Comparison of ENCODE assay signal across 25 mouse cellular contexts in genomic region chr16:87725241-87725640, GRCm38 (mm10). TPM values are rescaled to one million over a fixed set of nuclear protein-coding genes. Genes with fewer than 3 reads are reported as not detected.
DNase-seq lines count a peak whose midpoint lies in the region; ATAC-seq and TF ChIP-seq lines count a peak whose summit lies in the region.
"Had no signal": no experiment of that assay in that cellular context is flagged by ENCODE, and none has a peak within 500 bp of the region (broad histone marks: within the 10 kb centered on the region; RNA-seq: fewer than 3 reads in every experiment).

No protein-coding gene starts in this region.

- no peak overlapping the region for H3K4me3 ChIP-seq in heart, postnatal 0 days (ENCODE audit: low read depth, low read length)
- no peak overlapping the region for H3K4me3 ChIP-seq in midbrain, embryonic 12.5 days
- no peak overlapping the region for H3K4me3 ChIP-seq in midbrain, postnatal 0 days (ENCODE audit: low read depth, low read length)
- H3K4me3 ChIP-seq in stomach, embryonic 16.5 days (replicated peaks; ENCODE audit: low read length): no peak overlapping the region
- H3K4me3 ChIP-seq in limb, embryonic 10.5 days: no peak overlapping the region
- H3K4me3 ChIP-seq: embryonic facial prominence, embryonic 10.5 days; embryonic facial prominence, embryonic 15.5 days; forebrain, embryonic 13.5 days; heart, embryonic 10.5 days; heart, embryonic 15.5 days; limb, embryonic 15.5 days; lung, embryonic 15.5 days; stomach, embryonic 15.5 days had no signal

- H3K4me1 ChIP-seq in heart, postnatal 0 days (ENCODE audit: control insufficient read depth, insufficient read depth): peaks cover 17% of the 10 kb centered on the region
- no peaks in the 10 kb centered on the region for H3K4me1 ChIP-seq in midbrain, embryonic 12.5 days
- no peaks in the 10 kb centered on the region for H3K4me1 ChIP-seq in midbrain, postnatal 0 days (ENCODE audit: insufficient read depth, low read length)
- 0 out of 2 replicates have a peak, but pooled peaks cover 3% of the 10 kb centered on the region for H3K4me1 ChIP-seq in stomach, embryonic 16.5 days (ENCODE audit: control insufficient read depth, insufficient read depth, low read length)
- H3K4me1 ChIP-seq in limb, embryonic 10.5 days: no peaks in the 10 kb centered on the region
- H3K4me1 ChIP-seq: embryonic facial prominence, embryonic 10.5 days; limb, embryonic 15.5 days; stomach, embryonic 15.5 days had no signal

- intact Hi-C loops in heart, postnatal 14 days (cut with DNase I): no loop called here

- no peak for TF ChIP-seq CTCF in heart, postnatal 0 days (IDR thresholded peaks at IDR 0.05; ENCODE audit: low read depth)
- no peak for TF ChIP-seq CTCF in midbrain, postnatal 0 days (IDR thresholded peaks at IDR 0.05)

- WGBS in heart, postnatal 0 days: 77% methylated on average over 5 of the region's 5 CpGs
- WGBS in midbrain, embryonic 12.5 days: 91% methylated on average over 5 of the region's 5 CpGs
- 93% methylated on average over 5 of the region's 5 CpGs for WGBS in midbrain, postnatal 0 days
- WGBS in stomach, embryonic 16.5 days: 72% methylated on average over 5 of the region's 5 CpGs
- WGBS in limb, embryonic 10.5 days: 94% methylated on average over 5 of the region's 5 CpGs

- no peak overlapping the region for H3K4me2 ChIP-seq in heart, postnatal 0 days (ENCODE audit: low read depth, low read length)
- no peak overlapping the region for H3K4me2 ChIP-seq in midbrain, embryonic 12.5 days (replicated peaks)
- H3K4me2 ChIP-seq in midbrain, postnatal 0 days (ENCODE audit: low read depth, low read length, poor library complexity, severe bottlenecking): no peak overlapping the region
- H3K4me2 ChIP-seq in stomach, embryonic 16.5 days (ENCODE audit: low read depth, low read length): no peak overlapping the region
- H3K4me2 ChIP-seq: embryonic facial prominence, embryonic 15.5 days; forebrain, embryonic 13.5 days; heart, embryonic 15.5 days; limb, embryonic 15.5 days had no signal

- peak overlapping the region; percentile 78; the same call in 1 of the 2 replicates for H3K27ac ChIP-seq in heart, postnatal 0 days (ENCODE audit: low read depth)
- no peak overlapping the region for H3K27ac ChIP-seq in midbrain, embryonic 12.5 days (replicated peaks)
- H3K27ac ChIP-seq in midbrain, postnatal 0 days (ENCODE audit: low read depth, low read length): no peak overlapping the region
- peak overlapping the region; percentile 8; the same call in 1 of the 2 replicates for H3K27ac ChIP-seq in stomach, embryonic 16.5 days (ENCODE audit: low read length)
- H3K27ac ChIP-seq in limb, embryonic 10.5 days: no peak overlapping the region
- H3K27ac ChIP-seq: embryonic facial prominence, embryonic 10.5 days; embryonic facial prominence, embryonic 15.5 days; forebrain, embryonic 13.5 days; heart, embryonic 10.5 days; limb, embryonic 15.5 days; liver, embryonic 14.5 days had no signal

- H3K27me3 ChIP-seq in heart, postnatal 0 days (ENCODE audit: control insufficient read depth, insufficient read depth, low read length): no peaks in the 10 kb centered on the region
- no peaks in the 10 kb centered on the region for H3K27me3 ChIP-seq in midbrain, embryonic 12.5 days
- H3K27me3 ChIP-seq in midbrain, postnatal 0 days (ENCODE audit: insufficient read depth, low read length): no peaks in the 10 kb centered on the region
- no peaks in the 10 kb centered on the region for H3K27me3 ChIP-seq in stomach, embryonic 16.5 days (ENCODE audit: control insufficient read depth, insufficient read depth, low read length)
- no peaks in the 10 kb centered on the region for H3K27me3 ChIP-seq in limb, embryonic 10.5 days (ENCODE audit: low read depth, poor library complexity, severe bottlenecking)
- H3K27me3 ChIP-seq: embryonic facial prominence, embryonic 15.5 days; forebrain, embryonic 13.5 days; heart, embryonic 15.5 days; limb, embryonic 15.5 days; lung, embryonic 15.5 days; megakaryocyte, embryonic 14.5 days; stomach, embryonic 15.5 days had no signal

- DNase-seq in heart, postnatal 0 days (ENCODE audit: low spot score): no peak
- DNase-seq in heart, postnatal 14 days: no peak
- no peak for DNase-seq in midbrain, postnatal 0 days (ENCODE audit: low spot score)
- peak; percentile 39 to 60 for DNase-seq in thymus, postnatal 36 days
- DNase-seq in limb, embryonic 10.5 days (ENCODE audit: low spot score): no peak
- DNase-seq in cerebellum, postnatal 4 days (ENCODE audit: low spot score in 2 of 2): no peak
- DNase-seq: cerebellum, adult 18-20 months; gastrocnemius, postnatal 14 days; left cerebral cortex, postnatal 4 days; lung, postnatal 36 days; midbrain, embryonic 14.5 days; right cerebral cortex, postnatal 25 days had no signal

- H3K36me3 ChIP-seq in heart, postnatal 0 days (replicated peaks; ENCODE audit: control insufficient read depth, insufficient read depth, low read length): peaks cover 66% of the 10 kb centered on the region
- H3K36me3 ChIP-seq in midbrain, embryonic 12.5 days: peaks cover 64% of the 10 kb centered on the region
- peaks cover 40% of the 10 kb centered on the region for H3K36me3 ChIP-seq in midbrain, postnatal 0 days (ENCODE audit: insufficient read depth, low read length)
- peaks cover 9% of the 10 kb centered on the region for H3K36me3 ChIP-seq in stomach, embryonic 16.5 days (ENCODE audit: control insufficient read depth, insufficient read depth, low read length)
- H3K36me3 ChIP-seq in limb, embryonic 10.5 days: peaks cover 85% of the 10 kb centered on the region

- no peak overlapping the region for H3K9ac ChIP-seq in heart, postnatal 0 days (replicated peaks; ENCODE audit: low read depth, low read length)
- H3K9ac ChIP-seq in midbrain, embryonic 12.5 days (replicated peaks): no peak overlapping the region
- H3K9ac ChIP-seq in midbrain, postnatal 0 days (replicated peaks; ENCODE audit: low read length, poor library complexity, severe bottlenecking): no peak overlapping the region
- no peak overlapping the region for H3K9ac ChIP-seq in stomach, embryonic 16.5 days (ENCODE audit: low read length)
- H3K9ac ChIP-seq: embryonic facial prominence, embryonic 15.5 days; forebrain, embryonic 13.5 days; heart, embryonic 15.5 days; limb, embryonic 15.5 days; liver, embryonic 14.5 days; lung, embryonic 15.5 days; stomach, embryonic 15.5 days had no signal

- H3K9me3 ChIP-seq in heart, postnatal 0 days (replicated peaks; ENCODE audit: control insufficient read depth, low read length): no peaks in the 10 kb centered on the region
- no peaks in the 10 kb centered on the region for H3K9me3 ChIP-seq in midbrain, embryonic 12.5 days
- no peaks in the 10 kb centered on the region for H3K9me3 ChIP-seq in midbrain, postnatal 0 days (ENCODE audit: low read length)
- H3K9me3 ChIP-seq in stomach, embryonic 16.5 days (replicated peaks; ENCODE audit: control insufficient read depth, low read length): no peaks in the 10 kb centered on the region
- H3K9me3 ChIP-seq in limb, embryonic 10.5 days (replicated peaks): no peaks in the 10 kb centered on the region
- H3K9me3 ChIP-seq: embryonic facial prominence, embryonic 10.5 days; embryonic facial prominence, embryonic 15.5 days; forebrain, embryonic 13.5 days; heart, embryonic 10.5 days; heart, embryonic 15.5 days; limb, embryonic 15.5 days; lung, embryonic 15.5 days; megakaryocyte, embryonic 14.5 days; stomach, embryonic 15.5 days had no signal

- no peak for ATAC-seq in heart, postnatal 0 days (ENCODE audit: insufficient read depth, low read depth)
- ATAC-seq in midbrain, embryonic 12.5 days (ENCODE audit: low FRiP score, low read depth): 0 out of 2 replicates have a peak, but pooled peaks have one; percentile 29
- no peak for ATAC-seq in midbrain, postnatal 0 days (ENCODE audit: low FRiP score)
- ATAC-seq in stomach, embryonic 16.5 days (ENCODE audit: insufficient read depth, low FRiP score): no peak
- ATAC-seq: hindbrain, embryonic 16.5 days had no signal

- TF ChIP-seq EP300 in heart, postnatal 0 days (IDR thresholded peaks at IDR 0.05; ENCODE audit: low read depth): no peak

RNA-seq across cellular contexts. Expression of gene Bach1, which starts 26.5 kb away (rescaled TPM):
- total RNA-seq in heart, postnatal 0 days (2014; rRNA removed; ENCODE audit: low replicate concordance): 19.2 and 27.0 TPM in 2 replicates
- polyA plus RNA-seq in heart, postnatal 0 days (2015; fragmentation: Nextera tagmentation; extraction: Ambion mirVana): 5.1 and 5.4 TPM in 2 replicates
- 10 to 100 TPM; 32.5 to 34.0 TPM for total RNA-seq in heart, postnatal 14 days (2021)
- 20.4 and 24.4 TPM in 2 replicates for polyA plus RNA-seq in midbrain, embryonic 12.5 days (2016; fragmentation: Nextera tagmentation; extraction: Ambion mirVana)
- total RNA-seq in midbrain, postnatal 0 days (2014; rRNA removed): 32.9 and 44.0 TPM in 2 replicates
- polyA plus RNA-seq in midbrain, postnatal 0 days (2015; fragmentation: Nextera tagmentation; extraction: Ambion mirVana): 9.4 and 10.3 TPM in 2 replicates
- polyA plus RNA-seq in stomach, embryonic 16.5 days (2015; fragmentation: Nextera tagmentation; extraction: Ambion mirVana): 8.5 and 9.6 TPM in 2 replicates
- polyA plus RNA-seq in limb, embryonic 10.5 days (2016; fragmentation: Nextera tagmentation; extraction: Ambion mirVana): 12.5 and 15.4 TPM in 2 replicates

Comparison
In these comparisons a context has a peak if more than half of its experiments do, and no peak if none do; other contexts are left out.
1. DNase-seq: peak in thymus, postnatal 36 days (2 of 2); none in heart, postnatal 0 days (single experiment), heart, postnatal 14 days (0 of 2), midbrain, postnatal 0 days (single experiment), limb, embryonic 10.5 days (single experiment) and cerebellum, postnatal 4 days (0 of 2).
2. H3K27ac ChIP-seq: peak in heart, postnatal 0 days (single experiment) and stomach, embryonic 16.5 days (single experiment); none in midbrain, embryonic 12.5 days (single experiment), midbrain, postnatal 0 days (single experiment) and limb, embryonic 10.5 days (single experiment).